Mouse (Mus musculus): Measurements from ENCODE around the gene Ntpcr.

Ntpcr gene

GRCm38 (mm10) chr8:125716211-125716610 lies 13.6 kb upstream of the Ntpcr start:
- Histone ChIP-seq H3K36me3 (ENCODE audit: insufficient read depth, low read length) (no peaks in the 10 kb centered on the region), H3K27me3 (ENCODE audit: insufficient read depth, low read length) (no peaks in the 10 kb centered on the region), H3K4me1 (replicated peaks; ENCODE audit: low read depth, low read length) (peaks cover 8% of the 10 kb centered on the region), H3K9me3 (ENCODE audit: low read length) (peaks cover 8% of the 10 kb centered on the region), H3K4me3 (replicated peaks; ENCODE audit: low read length) (no peak overlapping the region)
- no peak for TF ChIP-seq NANOG (IDR thresholded peaks at IDR 0.05; ENCODE audit: borderline replicate concordance, low read length)
- TF ChIP-seq CTCF (conservative IDR thresholded peaks at IDR 0.05; ENCODE audit: low read length), result no peak
- no peak for TF ChIP-seq POU5F1 (IDR thresholded peaks at IDR 0.05; ENCODE audit: borderline replicate concordance, low read length)

GRCm38 (mm10) chr8:125716613-125717012 lies 13.2 kb upstream of the Ntpcr start:
- Histone ChIP-seq H3K4me3 (replicated peaks; ENCODE audit: low read length) (no peak overlapping the region), H3K9me3 (ENCODE audit: low read length) (peaks cover 8% of the 10 kb centered on the region), H3K36me3 (ENCODE audit: insufficient read depth, low read length) (no peaks in the 10 kb centered on the region), H3K4me1 (replicated peaks; ENCODE audit: low read depth, low read length) (peaks cover 8% of the 10 kb centered on the region), H3K27me3 (ENCODE audit: insufficient read depth, low read length) (no peaks in the 10 kb centered on the region)
- TF ChIP-seq POU5F1 (IDR thresholded peaks at IDR 0.05; ENCODE audit: borderline replicate concordance, low read length) (no peak), CTCF (conservative IDR thresholded peaks at IDR 0.05; ENCODE audit: low read length) (no peak), NANOG (IDR thresholded peaks at IDR 0.05; ENCODE audit: borderline replicate concordance, low read length) (no peak)

- no peak overlapping the region for H3K4me3 ChIP-seq (replicated peaks; ENCODE audit: low read length)
- TF ChIP-seq POU5F1 (IDR thresholded peaks at IDR 0.05; ENCODE audit: borderline replicate concordance, low read length) (no peak), NANOG (IDR thresholded peaks at IDR 0.05; ENCODE audit: borderline replicate concordance, low read length) (no peak), CTCF (conservative IDR thresholded peaks at IDR 0.05; ENCODE audit: low read length) (peak; percentile 89)
- no peaks in the 10 kb centered on the region for H3K27me3 ChIP-seq (ENCODE audit: insufficient read depth, low read length)
- H3K4me1 ChIP-seq (replicated peaks; ENCODE audit: low read depth, low read length), result peaks cover 12% of the 10 kb centered on the region
- H3K36me3 ChIP-seq (ENCODE audit: insufficient read depth, low read length), result no peaks in the 10 kb centered on the region
- peaks cover 3% of the 10 kb centered on the region; the same call in 1 of the 2 replicates for H3K9me3 ChIP-seq (ENCODE audit: low read length)
These were observed 10.8 kb upstream of the Ntpcr start for GRCm38 (mm10) chr8:125718914-125719313.

- peaks cover 3% of the 10 kb centered on the region; the same call in 1 of the 2 replicates for H3K9me3 ChIP-seq (ENCODE audit: low read length)
These were observed 7.1 kb upstream of the Ntpcr start for GRCm38 (mm10) chr8:125722675-125723074.

GRCm38 (mm10) chr8:125723437-125723836 lies 6.3 kb upstream of the Ntpcr start:
- Histone ChIP-seq H3K4me3 (replicated peaks; ENCODE audit: low read length) (no peak overlapping the region), H3K36me3 (ENCODE audit: insufficient read depth, low read length) (no peaks in the 10 kb centered on the region)
- TF ChIP-seq POU5F1 (IDR thresholded peaks at IDR 0.05; ENCODE audit: borderline replicate concordance, low read length) (no peak), CTCF (conservative IDR thresholded peaks at IDR 0.05; ENCODE audit: low read length) (no peak), NANOG (IDR thresholded peaks at IDR 0.05; ENCODE audit: borderline replicate concordance, low read length) (no peak)

More at GRCm38 (mm10) chr8:125722675-125723074, 7.1 kb upstream of the Ntpcr start:
- H3K4me1 ChIP-seq (replicated peaks; ENCODE audit: low read depth, low read length), result peaks cover 39% of the 10 kb centered on the region
- no peak overlapping the region for H3K4me3 ChIP-seq (replicated peaks; ENCODE audit: low read length)
- TF ChIP-seq POU5F1 (IDR thresholded peaks at IDR 0.05; ENCODE audit: borderline replicate concordance, low read length) (no peak), NANOG (IDR thresholded peaks at IDR 0.05; ENCODE audit: borderline replicate concordance, low read length) (no peak), CTCF (conservative IDR thresholded peaks at IDR 0.05; ENCODE audit: low read length) (no peak)
- H3K27me3 ChIP-seq (ENCODE audit: insufficient read depth, low read length), result no peaks in the 10 kb centered on the region
- no peaks in the 10 kb centered on the region for H3K36me3 ChIP-seq (ENCODE audit: insufficient read depth, low read length)

GRCm38 (mm10) chr8:125725037-125725820 lies 4.5 kb upstream of the Ntpcr start:
- Histone ChIP-seq H3K4me1 (replicated peaks; ENCODE audit: low read depth, low read length) (peaks cover 39% of the 10 kb centered on the region), H3K27me3 (ENCODE audit: insufficient read depth, low read length) (no peaks in the 10 kb centered on the region), H3K9me3 (ENCODE audit: low read length) (peaks cover 3% of the 10 kb centered on the region; the same call in 1 of the 2 replicates), H3K4me3 (replicated peaks; ENCODE audit: low read length) (no peak overlapping the region), H3K36me3 (ENCODE audit: insufficient read depth, low read length) (no peaks in the 10 kb centered on the region)
- no peak for TF ChIP-seq NANOG (IDR thresholded peaks at IDR 0.05; ENCODE audit: borderline replicate concordance, low read length)
- no peak for TF ChIP-seq CTCF (conservative IDR thresholded peaks at IDR 0.05; ENCODE audit: low read length)
- no peak for TF ChIP-seq POU5F1 (IDR thresholded peaks at IDR 0.05; ENCODE audit: borderline replicate concordance, low read length)

More at GRCm38 (mm10) chr8:125723437-125723836, 6.3 kb upstream of the Ntpcr start:
- peaks cover 46% of the 10 kb centered on the region for H3K4me1 ChIP-seq (replicated peaks; ENCODE audit: low read depth, low read length)
- no peaks in the 10 kb centered on the region for H3K27me3 ChIP-seq (ENCODE audit: insufficient read depth, low read length)
- H3K9me3 ChIP-seq (ENCODE audit: low read length), result peaks cover 3% of the 10 kb centered on the region; the same call in 1 of the 2 replicates

- H3K4me3 ChIP-seq (replicated peaks; ENCODE audit: low read length), result no peak overlapping the region
- no peak for TF ChIP-seq CTCF (conservative IDR thresholded peaks at IDR 0.05; ENCODE audit: low read length)
- TF ChIP-seq NANOG (IDR thresholded peaks at IDR 0.05; ENCODE audit: borderline replicate concordance, low read length), result no peak
- TF ChIP-seq POU5F1 (IDR thresholded peaks at IDR 0.05; ENCODE audit: borderline replicate concordance, low read length), result no peak
These were observed 3.6 kb upstream of the Ntpcr start for GRCm38 (mm10) chr8:125726143-125726542.

GRCm38 (mm10) chr8:125726986-125727385 lies 2.8 kb upstream of the Ntpcr start:
- Histone ChIP-seq H3K4me3 (replicated peaks; ENCODE audit: low read length) (no peak overlapping the region), H3K9me3 (ENCODE audit: low read length) (peaks cover 3% of the 10 kb centered on the region; the same call in 1 of the 2 replicates), H3K27me3 (ENCODE audit: insufficient read depth, low read length) (0 out of 2 replicates have a peak, but pooled peaks cover 3% of the 10 kb centered on the region), H3K4me1 (replicated peaks; ENCODE audit: low read depth, low read length) (peaks cover 39% of the 10 kb centered on the region), H3K36me3 (ENCODE audit: insufficient read depth, low read length) (no peaks in the 10 kb centered on the region)
- TF ChIP-seq NANOG (IDR thresholded peaks at IDR 0.05; ENCODE audit: borderline replicate concordance, low read length), result no peak
- TF ChIP-seq POU5F1 (IDR thresholded peaks at IDR 0.05; ENCODE audit: borderline replicate concordance, low read length), result no peak
- no peak for TF ChIP-seq CTCF (conservative IDR thresholded peaks at IDR 0.05; ENCODE audit: low read length)

More at GRCm38 (mm10) chr8:125726143-125726542, 3.6 kb upstream of the Ntpcr start:
- H3K27me3 ChIP-seq (ENCODE audit: insufficient read depth, low read length), result no peaks in the 10 kb centered on the region
- H3K36me3 ChIP-seq (ENCODE audit: insufficient read depth, low read length), result no peaks in the 10 kb centered on the region
- peaks cover 3% of the 10 kb centered on the region; the same call in 1 of the 2 replicates for H3K9me3 ChIP-seq (ENCODE audit: low read length)
- peaks cover 39% of the 10 kb centered on the region for H3K4me1 ChIP-seq (replicated peaks; ENCODE audit: low read depth, low read length)

Data from E14TG2a.4 (cell line).